20 mouse cellular contexts compared by ENCODE assay signal in the genomic region with DNA sequence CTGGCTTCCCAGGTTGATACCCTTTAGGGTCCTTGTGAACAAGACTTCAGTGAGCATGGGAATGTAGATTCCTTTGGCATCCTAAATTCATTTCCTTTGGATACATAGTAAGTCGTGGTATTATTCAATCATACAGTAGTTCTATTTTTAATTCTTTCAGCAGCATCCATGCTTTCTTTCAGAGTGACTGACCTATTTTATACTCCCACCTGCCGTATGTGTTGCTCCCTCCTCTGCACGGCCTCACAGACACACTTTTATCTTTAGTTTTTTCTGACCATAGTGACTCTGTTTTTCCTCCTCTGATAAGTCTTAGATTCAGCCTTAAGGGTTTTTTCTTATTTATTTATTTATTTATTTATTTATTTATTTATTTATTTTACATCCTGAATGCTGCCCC.
"Had no signal": no experiment of that assay in that cellular context is flagged by ENCODE, and none has a peak within 500 bp of the region (broad histone marks: within the 10 kb centered on the region; RNA-seq: fewer than 3 reads in every experiment).

No protein-coding gene starts in this region.

- ATAC-seq: forebrain, embryonic 13.5 days; forebrain, embryonic 14.5 days; forebrain, embryonic 15.5 days; forebrain, embryonic 16.5 days; forebrain, postnatal 0 days had no signal

- DNase-seq: cerebellum, adult 8-10 months; cerebellum, adult 9-10 months; cerebellum, adult 9-11 months; cerebellum, postnatal 10 days; cerebellum, postnatal 14 days; cerebellum, postnatal 25 days; cerebellum, postnatal 36 days; embryo, embryonic 11 days; forebrain, postnatal 0 days; gastrocnemius, adult 2 months; gastrocnemius, postnatal 10 days; gastrocnemius, postnatal 14 days; gastrocnemius, postnatal 25 days; gastrocnemius, postnatal 36 days; heart, adult 18-20 months; heart, adult 2 months had no signal
